Mouse (Mus musculus): ENCODE measurements around the gene Ttc21a.

- TF ChIP-seq CTCF (conservative IDR thresholded peaks at IDR 0.05; ENCODE audit: low read length), result no peak
- no peak for TF ChIP-seq NANOG (IDR thresholded peaks at IDR 0.05; ENCODE audit: borderline replicate concordance, low read length)
- no peak for TF ChIP-seq POU5F1 (IDR thresholded peaks at IDR 0.05; ENCODE audit: borderline replicate concordance, low read length)
Measured at GRCm38 (mm10) chr9:119965186-119965585, 27.8 kb downstream of the Ttc21a start.
